Mouse (Mus musculus) intestine, embryonic 16.5 days (tissue): ENCODE data around the gene Smim24. TPM values are rescaled to one million over a fixed set of nuclear protein-coding genes. Genes with fewer than 3 reads are reported as not detected.

Source experiments
- ATAC-seq: fragments of 200-750 bp; cut with Nextera tagmentation; 2 replicates; pipeline ENCODE4 v1.8.0; 2017; ENCODE audit warnings: moderate TSS enrichment, moderate library complexity
- H3K27ac ChIP-seq: fragments of 300-500 bp; sonication (generic); 2 replicates; pipeline ENCODE4 v1.5.1; 2014; ENCODE audit warnings: mild to moderate bottlenecking, low read length
- H3K27me3 ChIP-seq: fragments of 300-500 bp; sonication (generic); replicated peaks from 2 replicates; pipeline ENCODE4 v1.6.1; 2014; ENCODE audit warnings: low read length, control low read depth, mixed read lengths; ENCODE audit not compliant: control insufficient read depth, insufficient read depth
- H3K36me3 ChIP-seq: fragments of 300-500 bp; sonication (generic); 2 replicates; pipeline ENCODE4 v1.6.1; 2014; ENCODE audit warnings: low read length, control low read depth; ENCODE audit not compliant: control insufficient read depth, insufficient read depth
- H3K4me1 ChIP-seq: fragments of 300-500 bp; sonication (generic); 2 replicates; pipeline ENCODE4 v1.6.1; 2014; ENCODE audit warnings: low read length, control low read depth, mixed read lengths; ENCODE audit not compliant: control insufficient read depth, insufficient read depth
- H3K4me2 ChIP-seq: fragments of 300-500 bp; sonication (generic); 2 replicates; pipeline ENCODE4 v1.6.1; 2014; ENCODE audit warnings: low read depth, low read length, control low read depth
- H3K4me3 ChIP-seq: fragments of 300-500 bp; sonication (generic); 2 replicates; pipeline ENCODE4 v1.5.1; 2014; ENCODE audit warnings: mild to moderate bottlenecking, low read length
- H3K9ac ChIP-seq: fragments of 300-500 bp; sonication (generic); 2 replicates; pipeline ENCODE4 v1.6.1; 2014; ENCODE audit warnings: low read depth, low read length
- H3K9me3 ChIP-seq: fragments of 300-500 bp; sonication (generic); 2 replicates; pipeline ENCODE4 v1.6.1; 2016; ENCODE audit warnings: low read length, control low read depth; ENCODE audit not compliant: control insufficient read depth
- WGBS: fragments of 180-500 bp; shearing (Covaris S2); extraction: QIAGEN DNeasy Blood & Tissue Kit; methylation state at CpG from one replicate; pipeline ENCODE4 v1.1.7; 2014; 5-methylcytosine and 5-hydroxymethylcytosine counted together
- microRNA-seq: library from miRNA; unstranded; fragments of <30 nt; microRNA quantifications from one replicate; pipeline ENCODE4, GENCODE M21; 2016
- polyA plus RNA-seq: library from polyadenylated mRNA; unstranded; fragments of >200 nt; fragmentation: Nextera tagmentation; extraction: Ambion mirVana; gene quantifications from 2 replicates; pipeline ENCODE4 v1.2.1, GENCODE M21; 2015

The Smim24 gene
- polyA plus RNA-seq, 1 experiment from 2014 or later, result 426 TPM

GRCm38 (mm10) chr10:81433541-81434289, 40.9 kb downstream of the Smim24 start:
- Histone ChIP-seq H3K4me1 (peaks cover 29% of the 10 kb centered on the region), H3K9ac (no peak overlapping the region), H3K36me3 (no peaks in the 10 kb centered on the region), H3K27ac (no peak overlapping the region), H3K4me3 (no peak overlapping the region), H3K9me3 (no peaks in the 10 kb centered on the region), H3K27me3 (peaks cover 6% of the 10 kb centered on the region; the same call in 1 of the 2 replicates), H3K4me2 (no peak overlapping the region)
- ATAC-seq, result no peak
- WGBS, result 78% methylated on average over 26 of the region's 26 CpGs

GRCm38 (mm10) chr10:81434361-81435263, 41.8 kb downstream of the Smim24 start:
- no peak for ATAC-seq
- Histone ChIP-seq H3K9me3 (no peaks in the 10 kb centered on the region), H3K36me3 (no peaks in the 10 kb centered on the region), H3K4me1 (peaks cover 25% of the 10 kb centered on the region), H3K4me2 (no peak overlapping the region), H3K27ac (no peak overlapping the region), H3K27me3 (peaks cover 6% of the 10 kb centered on the region; the same call in 1 of the 2 replicates), H3K4me3 (no peak overlapping the region), H3K9ac (0 out of 2 replicates have a peak overlapping the region, but pooled peaks have one; percentile 29)
- 49% methylated on average over 15 of the region's 15 CpGs for WGBS

- Histone ChIP-seq H3K27ac (peak overlapping the region; percentile 33; the same call in 1 of the 2 replicates), H3K9me3 (no peaks in the 10 kb centered on the region), H3K4me2 (no peak overlapping the region), H3K4me3 (no peak overlapping the region), H3K27me3 (peaks cover 6% of the 10 kb centered on the region; the same call in 1 of the 2 replicates), H3K4me1 (peaks cover 24% of the 10 kb centered on the region), H3K9ac (0 out of 2 replicates have a peak overlapping the region, but pooled peaks have one; percentile 29), H3K36me3 (no peaks in the 10 kb centered on the region)
- no peak for ATAC-seq
- WGBS, result 66% methylated on average over 3 of the region's 3 CpGs
These were observed 42.6 kb downstream of the Smim24 start for GRCm38 (mm10) chr10:81435436-81435835.

- H3K4me3 ChIP-seq, result no peak overlapping the region
- H3K4me2 ChIP-seq, result no peak overlapping the region
- H3K36me3 ChIP-seq, result no peaks in the 10 kb centered on the region
- no peak overlapping the region for H3K9ac ChIP-seq
- H3K27me3 ChIP-seq, result no peaks in the 10 kb centered on the region
- no peaks in the 10 kb centered on the region for H3K9me3 ChIP-seq
- H3K4me1 ChIP-seq, result no peaks in the 10 kb centered on the region
- ATAC-seq, result no peak
- no peak overlapping the region for H3K27ac ChIP-seq
These were observed 48.2 kb downstream of the Smim24 start for GRCm38 (mm10) chr10:81441019-81441418.

Small RNA genes lying within 50 kb of the gene (microRNA-seq; reads per million reads assigned to microRNA genes)
- gene Mir1191b, result 0.68 reads per million
- gene Mir6913, result not detected

Other genes starting within 250 kb of the Smim24 start
- 52.5 and 54.4 TPM in 2 replicates for gene Pias4, start 225.1 kb upstream of the Smim24 start, polyA plus RNA-seq
- gene Eef2, start 216.4 kb upstream of the Smim24 start, polyA plus RNA-seq, result 526 and 531 TPM in 2 replicates
- 15.4 and 47.6 TPM in 2 replicates for gene Dapk3, start 210.0 kb upstream of the Smim24 start, polyA plus RNA-seq
- not detected in 2 replicates for gene 4930442H23Rik, start 209.2 kb upstream of the Smim24 start, polyA plus RNA-seq
- gene Nmrk2, start 191.0 kb upstream of the Smim24 start, polyA plus RNA-seq, result 0.17 TPM in 1 of 2 replicates, not detected in the other
- 1.4 and 1.5 TPM in 2 replicates for gene Atcay, start 162.2 kb upstream of the Smim24 start, polyA plus RNA-seq
- 7.1 and 8.0 TPM in 2 replicates for gene Zfr2, start 159.9 kb upstream of the Smim24 start, polyA plus RNA-seq
- gene Matk, start 140.1 kb upstream of the Smim24 start, polyA plus RNA-seq, result 2.0 and 2.3 TPM in 2 replicates
- 240 and 249 TPM in 2 replicates for gene Mrpl54, start 126.1 kb upstream of the Smim24 start, polyA plus RNA-seq
- 72.2 and 83.1 TPM in 2 replicates for gene Apba3, start 126.1 kb upstream of the Smim24 start, polyA plus RNA-seq
- 53.2 and 56.6 TPM in 2 replicates for gene Tjp3, start 101.5 kb upstream of the Smim24 start, polyA plus RNA-seq
- 35.4 and 40.5 TPM in 2 replicates for gene Pip5k1c, start 100.1 kb upstream of the Smim24 start, polyA plus RNA-seq
- gene Cactin, start 71.9 kb upstream of the Smim24 start, polyA plus RNA-seq, result 28.7 and 29.0 TPM in 2 replicates
- gene Tbxa2r, start 64.3 kb upstream of the Smim24 start, polyA plus RNA-seq, result 21.2 and 21.3 TPM in 2 replicates
- 0.06 and 0.12 TPM in 2 replicates for gene Gipc3, start 49.8 kb upstream of the Smim24 start, polyA plus RNA-seq
- gene Hmg20b, start 42.6 kb upstream of the Smim24 start, polyA plus RNA-seq, result 69.0 and 71.4 TPM in 2 replicates
- 21.6 and 32.4 TPM in 2 replicates for gene Mfsd12, start 35.6 kb upstream of the Smim24 start, polyA plus RNA-seq
- gene 4930404N11Rik, start 27.2 kb upstream of the Smim24 start, polyA plus RNA-seq, result 1.4 and 2.7 TPM in 2 replicates
- gene Fzr1, start 14.5 kb upstream of the Smim24 start, polyA plus RNA-seq, result 73.2 and 78.7 TPM in 2 replicates
- gene Dohh, start 8.6 kb upstream of the Smim24 start, polyA plus RNA-seq, result 102 and 109 TPM in 2 replicates
- gene Gm48551, start 8.6 kb upstream of the Smim24 start, polyA plus RNA-seq, result 2.9 and 3.7 TPM in 2 replicates
- 0.55 and 1.8 TPM in 2 replicates for gene Gm48552, start 4.0 kb upstream of the Smim24 start, polyA plus RNA-seq
- 49.8 and 55.8 TPM in 2 replicates for gene Nfic, start 62.6 kb downstream of the Smim24 start, polyA plus RNA-seq
- 1.4 and 1.5 TPM in 2 replicates for gene Celf5, start 89.7 kb downstream of the Smim24 start, polyA plus RNA-seq
- gene Ncln, start 103.3 kb downstream of the Smim24 start, polyA plus RNA-seq, result 126 and 137 TPM in 2 replicates
- 0.86 and 0.99 TPM in 2 replicates for gene S1pr4, start 107.1 kb downstream of the Smim24 start, polyA plus RNA-seq
- gene Gna15, start 131.2 kb downstream of the Smim24 start, polyA plus RNA-seq, result 1.1 and 1.5 TPM in 2 replicates
- 296 and 339 TPM in 2 replicates for gene Gna11, start 152.1 kb downstream of the Smim24 start, polyA plus RNA-seq
- gene Aes, start 166.4 kb downstream of the Smim24 start, polyA plus RNA-seq, result 473 and 518 TPM in 2 replicates
- gene Tle2, start 181.5 kb downstream of the Smim24 start, polyA plus RNA-seq, result 12.6 and 13.6 TPM in 2 replicates
- 21.0 and 22.7 TPM in 2 replicates for gene Tle6, start 208.0 kb downstream of the Smim24 start, polyA plus RNA-seq
- gene BC025920, start 213.2 kb downstream of the Smim24 start, polyA plus RNA-seq, result 0.61 and 1.2 TPM in 2 replicates
- 29.3 and 29.5 TPM in 2 replicates for gene Sirt6, start 234.7 kb downstream of the Smim24 start, polyA plus RNA-seq
- gene Ankrd24, start 235.5 kb downstream of the Smim24 start, polyA plus RNA-seq, result 8.2 and 8.7 TPM in 2 replicates